Comparison of ENCODE assay signal across 20 mouse cellular contexts in the genomic region with DNA sequence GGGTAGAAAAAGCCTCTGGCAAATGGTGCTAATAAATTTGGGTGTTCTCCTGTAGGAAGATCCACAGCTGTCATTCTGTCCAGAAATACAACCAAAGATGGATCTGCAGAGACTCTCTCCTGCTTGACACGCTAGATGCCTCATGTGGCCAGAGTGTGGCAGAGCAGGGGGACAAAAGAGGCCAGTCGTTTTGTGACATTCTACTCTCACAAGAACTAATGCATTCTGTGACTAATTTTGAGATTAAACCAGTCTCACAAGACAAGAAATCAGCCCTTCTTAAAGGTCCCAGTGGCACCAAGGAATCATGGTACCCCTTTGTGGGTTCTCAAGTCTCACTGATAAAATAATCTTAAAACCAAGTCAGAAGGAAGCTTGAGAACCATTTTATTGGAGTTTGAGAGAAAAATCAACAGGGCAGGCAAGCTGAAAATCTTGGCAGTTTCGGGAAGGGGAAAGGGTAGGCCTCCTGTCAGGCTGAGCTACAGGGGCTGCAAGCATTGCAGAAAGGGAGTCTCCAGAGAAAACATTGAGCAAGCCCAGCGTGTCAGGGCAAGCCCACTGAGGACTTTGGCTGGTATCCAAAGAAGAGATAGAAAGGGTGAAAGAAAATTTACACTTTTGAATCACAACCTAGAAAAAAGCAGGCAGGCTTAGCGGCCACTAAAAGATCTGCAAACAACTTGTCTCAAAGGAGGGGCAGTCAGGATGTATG. TPM values are rescaled to one million over a fixed set of nuclear protein-coding genes. Genes with fewer than 3 reads are reported as not detected.
DNase-seq lines count a peak whose midpoint lies in the region; ATAC-seq and TF ChIP-seq lines count a peak whose summit lies in the region.
"Had no signal": no experiment of that assay in that cellular context is flagged by ENCODE, and none has a peak within 500 bp of the region (broad histone marks: within the 10 kb centered on the region; RNA-seq: fewer than 3 reads in every experiment).

No protein-coding gene starts in this region.

- 51% methylated on average over 5 of the region's 5 CpGs for WGBS in embryonic facial prominence, embryonic 11.5 days
- WGBS in embryonic facial prominence, embryonic 10.5 days = 59% methylated on average over 5 of the region's 5 CpGs
- 31% methylated on average over 5 of the region's 5 CpGs for WGBS in lung, embryonic 14.5 days
- WGBS in forebrain, embryonic 12.5 days = 64% methylated on average over 5 of the region's 5 CpGs

- DNase-seq in embryonic facial prominence, embryonic 11.5 days (ENCODE audit: low spot score) = peak; percentile 31
- no peak for DNase-seq in embryonic facial prominence, embryonic 10.5 days (ENCODE audit: low spot score)
- DNase-seq in lung, embryonic 14.5 days = peak; percentile 46
- DNase-seq in lung, postnatal 10 days = no peak
- peak; percentile 49 for DNase-seq in urinary bladder, postnatal 14 days (ENCODE audit: low spot score)
- no peak for DNase-seq in urinary bladder, adult 2 months (ENCODE audit: low spot score)
- no peak for DNase-seq in gastrocnemius, adult 8-10 months (ENCODE audit: low spot score in 2 of 2)
- DNase-seq: cerebellum, adult 9-11 months; heart, postnatal 4 days; right cerebral cortex, adult 18-20 months; thymus, postnatal 36 days had no signal

- no peak overlapping the region for H3K4me3 ChIP-seq in embryonic facial prominence, embryonic 11.5 days (ENCODE audit: low read depth, low read length)
- no peak overlapping the region for H3K4me3 ChIP-seq in embryonic facial prominence, embryonic 10.5 days
- H3K4me3 ChIP-seq in lung, embryonic 14.5 days (ENCODE audit: low read depth, low read length) = no peak overlapping the region
- H3K4me3 ChIP-seq in forebrain, embryonic 12.5 days (replicated peaks) = no peak overlapping the region
- H3K4me3 ChIP-seq: heart, embryonic 13.5 days; kidney, embryonic 15.5 days; left cerebral cortex, adult 2 months; limb, embryonic 12.5 days; liver, embryonic 15.5 days had no signal

- no peak overlapping the region for H3K9ac ChIP-seq in embryonic facial prominence, embryonic 11.5 days (replicated peaks; ENCODE audit: low read length)
- H3K9ac ChIP-seq in lung, embryonic 14.5 days = no peak overlapping the region
- H3K9ac ChIP-seq in forebrain, embryonic 12.5 days = no peak overlapping the region
- H3K9ac ChIP-seq: heart, embryonic 13.5 days; kidney, embryonic 15.5 days; limb, embryonic 12.5 days; liver, embryonic 15.5 days had no signal

- H3K27me3 ChIP-seq in embryonic facial prominence, embryonic 11.5 days (ENCODE audit: control insufficient read depth, insufficient read depth, low read length) = no peaks in the 10 kb centered on the region
- peaks cover 4% of the 10 kb centered on the region; the same call in 1 of the 2 replicates for H3K27me3 ChIP-seq in embryonic facial prominence, embryonic 10.5 days (replicated peaks; ENCODE audit: low read depth, poor library complexity, severe bottlenecking)
- H3K27me3 ChIP-seq in lung, embryonic 14.5 days (ENCODE audit: insufficient read depth, low read length) = no peaks in the 10 kb centered on the region
- H3K27me3 ChIP-seq in forebrain, embryonic 12.5 days = 0 out of 2 replicates have a peak, but pooled peaks cover 3% of the 10 kb centered on the region
- H3K27me3 ChIP-seq: liver, embryonic 15.5 days had no signal

- H3K9me3 ChIP-seq in embryonic facial prominence, embryonic 11.5 days (replicated peaks; ENCODE audit: control insufficient read depth, low read length) = no peaks in the 10 kb centered on the region
- no peaks in the 10 kb centered on the region for H3K9me3 ChIP-seq in embryonic facial prominence, embryonic 10.5 days
- no peaks in the 10 kb centered on the region for H3K9me3 ChIP-seq in lung, embryonic 14.5 days (ENCODE audit: low read depth, low read length)
- no peaks in the 10 kb centered on the region for H3K9me3 ChIP-seq in forebrain, embryonic 12.5 days
- H3K9me3 ChIP-seq: heart, embryonic 13.5 days; kidney, embryonic 15.5 days; limb, embryonic 12.5 days; liver, embryonic 15.5 days had no signal

- H3K27ac ChIP-seq in embryonic facial prominence, embryonic 11.5 days (replicated peaks; ENCODE audit: low read depth, low read length) = no peak overlapping the region
- H3K27ac ChIP-seq in embryonic facial prominence, embryonic 10.5 days (replicated peaks) = no peak overlapping the region
- peak overlapping the region; percentile 32; the same call in 1 of the 2 replicates for H3K27ac ChIP-seq in lung, embryonic 14.5 days (ENCODE audit: low read depth)
- H3K27ac ChIP-seq in forebrain, embryonic 12.5 days = no peak overlapping the region
- H3K27ac ChIP-seq: heart, embryonic 13.5 days; kidney, embryonic 15.5 days; left cerebral cortex, adult 2 months; limb, embryonic 12.5 days; liver, embryonic 15.5 days had no signal

- H3K4me2 ChIP-seq in embryonic facial prominence, embryonic 11.5 days (ENCODE audit: low read depth, low read length) = no peak overlapping the region
- no peak overlapping the region for H3K4me2 ChIP-seq in lung, embryonic 14.5 days
- no peak overlapping the region for H3K4me2 ChIP-seq in forebrain, embryonic 12.5 days
- H3K4me2 ChIP-seq: heart, embryonic 13.5 days; kidney, embryonic 15.5 days; limb, embryonic 12.5 days; liver, embryonic 15.5 days had no signal

- no peaks in the 10 kb centered on the region for H3K36me3 ChIP-seq in embryonic facial prominence, embryonic 11.5 days (replicated peaks; ENCODE audit: control insufficient read depth, insufficient read depth, low read depth, low read length)
- H3K36me3 ChIP-seq in embryonic facial prominence, embryonic 10.5 days (replicated peaks) = no peaks in the 10 kb centered on the region
- no peaks in the 10 kb centered on the region for H3K36me3 ChIP-seq in lung, embryonic 14.5 days (ENCODE audit: insufficient read depth)
- no peaks in the 10 kb centered on the region for H3K36me3 ChIP-seq in forebrain, embryonic 12.5 days (replicated peaks)
- H3K36me3 ChIP-seq: heart, embryonic 13.5 days; kidney, embryonic 15.5 days; limb, embryonic 12.5 days; liver, embryonic 15.5 days had no signal

- H3K4me1 ChIP-seq in embryonic facial prominence, embryonic 11.5 days (ENCODE audit: control insufficient read depth, insufficient read depth, low read length) = no peaks in the 10 kb centered on the region
- no peaks in the 10 kb centered on the region for H3K4me1 ChIP-seq in embryonic facial prominence, embryonic 10.5 days
- no peaks in the 10 kb centered on the region for H3K4me1 ChIP-seq in lung, embryonic 14.5 days (ENCODE audit: insufficient read depth)
- H3K4me1 ChIP-seq in forebrain, embryonic 12.5 days = no peaks in the 10 kb centered on the region
- H3K4me1 ChIP-seq: heart, embryonic 13.5 days; limb, embryonic 12.5 days; liver, embryonic 15.5 days had no signal

- TF ChIP-seq CTCF in lung, embryonic 14.5 days (IDR thresholded peaks at IDR 0.05; ENCODE audit: low read depth) = peak; percentile 5; the same call in 1 of the 2 replicates

- ATAC-seq in embryonic facial prominence, embryonic 11.5 days (replicated peaks; ENCODE audit: insufficient number of reproducible peaks, low FRiP score, low TSS enrichment, low read depth) = no peak
- no peak for ATAC-seq in lung, embryonic 14.5 days (ENCODE audit: insufficient read depth)
- ATAC-seq in forebrain, embryonic 12.5 days (ENCODE audit: low FRiP score) = no peak
- ATAC-seq: CD4-positive, CD25-positive, alpha-beta regulatory T cell, adult 4 months; forebrain, embryonic 14.5 days had no signal

RNA-seq across cellular contexts. Expression of a gene that starts 50.8 kb away (rescaled TPM):
- polyA plus RNA-seq in embryonic facial prominence, embryonic 11.5 days (2014; fragmentation: Nextera tagmentation; extraction: Ambion mirVana) = not detected in 2 replicates
- polyA plus RNA-seq in embryonic facial prominence, embryonic 10.5 days (2016; fragmentation: Nextera tagmentation; extraction: Ambion mirVana) = 0.14 and 0.19 TPM in 2 replicates
- polyA plus RNA-seq in lung, embryonic 14.5 days (2014; fragmentation: Nextera tagmentation; extraction: Ambion mirVana) = 1.1 and 1.7 TPM in 2 replicates
- not detected in 2 replicates for polyA plus RNA-seq in urinary bladder, adult 2 months (2012; rRNA removed)
- total RNA-seq in gastrocnemius, adult 8-10 months (2022) = not detected
- 0.22 and 0.35 TPM in 2 replicates for polyA plus RNA-seq in forebrain, embryonic 12.5 days (2016; fragmentation: Nextera tagmentation; extraction: Ambion mirVana)
- total RNA-seq: MEL had no signal
- polyA plus RNA-seq: CD4-positive, CD25-positive, alpha-beta regulatory T cell, adult 4 months; liver, embryonic 15.5 days had no signal

Comparison
In these comparisons a context has a peak if more than half of its experiments do, and no peak if none do; other contexts are left out.
1. DNase-seq: peak in embryonic facial prominence, embryonic 11.5 days (single experiment), lung, embryonic 14.5 days (single experiment) and urinary bladder, postnatal 14 days (single experiment); none in embryonic facial prominence, embryonic 10.5 days (single experiment), lung, postnatal 10 days (single experiment), urinary bladder, adult 2 months (single experiment) and gastrocnemius, adult 8-10 months (0 of 2).